Mouse (Mus musculus): ENCODE measurements around the gene Lep. TPM values are rescaled to one million over a fixed set of nuclear protein-coding genes. Genes with fewer than 3 reads are reported as not detected.

Gene Lep
- polyA plus RNA-seq, 1 experiment from 2014 or later, result not detected

Small RNA genes lying within 50 kb of the gene (microRNA-seq; reads per million reads assigned to microRNA genes)
- gene Mir129-1, result 2.3 reads per million, percentile 4 among the genes with 10 or more reads in this experiment

Other genes with a start within 250 kb of the Lep start
- 0.36 and 0.56 TPM in 2 replicates for gene Lrrc4, start 228.5 kb upstream of the Lep start, polyA plus RNA-seq (2015; fragmentation: Nextera tagmentation; extraction: Ambion mirVana)
- gene Rbm28, start 104.8 kb downstream of the Lep start, polyA plus RNA-seq (2015; fragmentation: Nextera tagmentation; extraction: Ambion mirVana), result 30.7 and 31.5 TPM in 2 replicates
- 0.67 and 0.83 TPM in 2 replicates for gene Prrt4, start 119.4 kb downstream of the Lep start, polyA plus RNA-seq (2015; fragmentation: Nextera tagmentation; extraction: Ambion mirVana)
- 50.4 and 56.8 TPM in 2 replicates for gene Impdh1, start 156.1 kb downstream of the Lep start, polyA plus RNA-seq (2015; fragmentation: Nextera tagmentation; extraction: Ambion mirVana)
- gene Hilpda, start 212.3 kb downstream of the Lep start, polyA plus RNA-seq (2015; fragmentation: Nextera tagmentation; extraction: Ambion mirVana), result 41.8 and 45.7 TPM in 2 replicates
- gene Fam71f2, start 219.4 kb downstream of the Lep start, polyA plus RNA-seq (2015; fragmentation: Nextera tagmentation; extraction: Ambion mirVana), result 0.19 and 0.38 TPM in 2 replicates